Comparison of ENCODE assay signal across 8 mouse cellular contexts in genomic region chr10:59701805-59702204, GRCm38 (mm10). TPM values are rescaled to one million over a fixed set of nuclear protein-coding genes. Genes with fewer than 3 reads are reported as not detected.
DNase-seq lines count a peak whose midpoint lies in the region; ATAC-seq and TF ChIP-seq lines count a peak whose summit lies in the region.

No protein-coding gene starts in this region.

- no peak for DNase-seq in heart, adult 2 months
- DNase-seq in heart, adult 8-10 months (ENCODE audit: low spot score) = no peak
- no peak for DNase-seq in CH12.LX (ENCODE audit: extremely low read depth)
- DNase-seq in liver, postnatal 0 days = no peak
- DNase-seq in cerebellum, adult 9-11 months = no peak
- no peak for DNase-seq in layer of hippocampus, postnatal 14 days (ENCODE audit: low spot score in 2 of 2)
- no peak for DNase-seq in ovary, postnatal 36 days (ENCODE audit: low spot score)

- no peak for TF ChIP-seq EP300 in heart, adult 2 months (IDR thresholded peaks at IDR 0.05; ENCODE audit: insufficient read depth, low read depth, low read length)
- no peak for TF ChIP-seq EP300 in CH12.LX (IDR thresholded peaks at IDR 0.05; ENCODE audit: low read length)
- TF ChIP-seq EP300 in liver, postnatal 0 days (IDR thresholded peaks at IDR 0.05; ENCODE audit: low read depth) = no peak

- in situ Hi-C loops in CH12.LX (cut with MboI; ENCODE audit: low pct_ligation_motif_present, low pct_unique_long_range_greater_than_20kb, low sequenced_read_pairs) = no loop called here

- WGBS in heart, adult 2 months = 35% methylated on average over 5 of the region's 5 CpGs
- 50% methylated on average over 5 of the region's 5 CpGs for WGBS in forebrain, embryonic 16.5 days
- 37% methylated on average over 5 of the region's 5 CpGs for WGBS in liver, postnatal 0 days (ENCODE audit: insufficient replicate concordance)

- peaks cover 2% of the 10 kb centered on the region for H3K9me3 ChIP-seq in CH12.LX (replicated peaks; ENCODE audit: low read length)
- H3K9me3 ChIP-seq in forebrain, embryonic 16.5 days (ENCODE audit: control insufficient read depth, low read length) = no peaks in the 10 kb centered on the region
- no peaks in the 10 kb centered on the region for H3K9me3 ChIP-seq in liver, postnatal 0 days (ENCODE audit: low read length)

- no peak for TF ChIP-seq CTCF in heart, adult 2 months (IDR thresholded peaks at IDR 0.05)
- no peak for TF ChIP-seq CTCF in CH12.LX (conservative IDR thresholded peaks at IDR 0.05 in 1 of 2, IDR thresholded peaks at IDR 0.05 in 1 of 2; ENCODE audit: low read depth in 2 of 2, low read length in 2 of 2)
- no peak for TF ChIP-seq CTCF in liver, postnatal 0 days (IDR thresholded peaks at IDR 0.05; ENCODE audit: low read depth)

- intact Hi-C loops in heart, adult 2 months (cut with DNase I) = loop anchor here (2.0 to 10.0 kb wide), 3 partner anchors 85 to 377 kb away; partner anchors contain the start of genes Dnajb12, Gm10322, Mcu and P4ha1

- ATAC-seq in forebrain, embryonic 16.5 days = no peak
- no peak for ATAC-seq in liver, postnatal 0 days

- peaks cover 3% of the 10 kb centered on the region for H3K36me3 ChIP-seq in heart, adult 2 months (ENCODE audit: control insufficient read depth, insufficient read depth, low read length)
- no peaks in the 10 kb centered on the region for H3K36me3 ChIP-seq in CH12.LX (replicated peaks in 1 of 2; ENCODE audit: control insufficient read depth in 1 of 2, insufficient read depth in 1 of 2, low read length in 1 of 2)
- no peaks in the 10 kb centered on the region for H3K36me3 ChIP-seq in forebrain, embryonic 16.5 days (ENCODE audit: control insufficient read depth, insufficient read depth)
- H3K36me3 ChIP-seq in liver, postnatal 0 days (replicated peaks; ENCODE audit: insufficient read depth, low read length) = no peaks in the 10 kb centered on the region

- TF ChIP-seq RAD21 in CH12.LX (IDR thresholded peaks at IDR 0.05; ENCODE audit: low read depth, low read length) = no peak

- H3K4me1 ChIP-seq in heart, adult 2 months (ENCODE audit: control insufficient read depth, insufficient read depth, low read length) = no peaks in the 10 kb centered on the region; the same call in 1 of the 2 replicates
- peaks cover 6 to 16% of the 10 kb centered on the region in 2 experiments; a peak in 3 of 4 replicates for H3K4me1 ChIP-seq in CH12.LX (ENCODE audit: control insufficient read depth in 1 of 2, insufficient read depth in 2 of 2)
- peaks cover 8% of the 10 kb centered on the region for H3K4me1 ChIP-seq in forebrain, embryonic 16.5 days (replicated peaks; ENCODE audit: control insufficient read depth, insufficient read depth, low read length)
- H3K4me1 ChIP-seq in liver, postnatal 0 days (ENCODE audit: insufficient read depth) = peaks cover 11% of the 10 kb centered on the region

- H3K27ac ChIP-seq in heart, adult 2 months = no peak overlapping the region
- H3K27ac ChIP-seq in CH12.LX (ENCODE audit: insufficient read depth, low read depth) = no peak overlapping the region
- H3K27ac ChIP-seq in forebrain, embryonic 16.5 days (ENCODE audit: low read length) = no peak overlapping the region
- no peak overlapping the region for H3K27ac ChIP-seq in liver, postnatal 0 days (ENCODE audit: low read depth)

- H3K9ac ChIP-seq in heart, adult 2 months (ENCODE audit: low read depth, low read length) = no peak overlapping the region
- no peak overlapping the region; the same call in 1 of the 2 replicates for H3K9ac ChIP-seq in CH12.LX (ENCODE audit: insufficient read depth, low read depth)
- H3K9ac ChIP-seq in forebrain, embryonic 16.5 days (replicated peaks; ENCODE audit: low read depth, low read length) = no peak overlapping the region
- H3K9ac ChIP-seq in liver, postnatal 0 days (replicated peaks) = no peak overlapping the region

- H3K4me2 ChIP-seq in CH12.LX (ENCODE audit: insufficient read depth, low read depth, poor library complexity, severe bottlenecking) = peak overlapping the region; percentile 69
- peak overlapping the region; percentile 86 for H3K4me2 ChIP-seq in forebrain, embryonic 16.5 days (ENCODE audit: low read length)
- peak overlapping the region; percentile 83 for H3K4me2 ChIP-seq in liver, postnatal 0 days (ENCODE audit: low read depth, low read length)

- H3K27me3 ChIP-seq in heart, adult 2 months (ENCODE audit: control insufficient read depth, insufficient read depth, low read length) = no peaks in the 10 kb centered on the region
- no peaks in the 10 kb centered on the region for H3K27me3 ChIP-seq in CH12.LX (replicated peaks)
- H3K27me3 ChIP-seq in forebrain, embryonic 16.5 days (replicated peaks; ENCODE audit: control insufficient read depth, insufficient read depth, low read length) = no peaks in the 10 kb centered on the region
- no peaks in the 10 kb centered on the region for H3K27me3 ChIP-seq in liver, postnatal 0 days (ENCODE audit: insufficient read depth, low read length)

- dilution Hi-C loops in CH12.LX (cut with MboI; ENCODE audit: extremely low pct_ligation_motif_present, extremely low pct_unique_long_range_greater_than_20kb, low sequenced_read_pairs) = no loop called here

- no peak for TF ChIP-seq POLR2A in heart, adult 2 months (IDR thresholded peaks at IDR 0.05; ENCODE audit: insufficient read depth, low read depth, low read length)
- TF ChIP-seq POLR2A in CH12.LX (IDR thresholded peaks at IDR 0.05; ENCODE audit: low read depth, low read length) = no peak

- H3K79me2 ChIP-seq in heart, adult 2 months (replicated peaks; ENCODE audit: control insufficient read depth, insufficient read depth, low read length) = no peaks in the 10 kb centered on the region
- peaks cover 4% of the 10 kb centered on the region for H3K79me2 ChIP-seq in CH12.LX (replicated peaks; ENCODE audit: control insufficient read depth, extremely low read depth, insufficient read depth, poor library complexity, severe bottlenecking)

- peak overlapping the region; percentile 85 for H3K4me3 ChIP-seq in heart, adult 2 months
- peak overlapping the region in 2 of 3 experiments; percentile 34 to 35 for H3K4me3 ChIP-seq in CH12.LX (replicated peaks in 1 of 3; ENCODE audit: low read depth in 2 of 3, low read length in 2 of 3, poor library complexity in 1 of 3)
- H3K4me3 ChIP-seq in forebrain, embryonic 16.5 days (replicated peaks; ENCODE audit: low read length) = peak overlapping the region; percentile 85
- peak overlapping the region; percentile 84 for H3K4me3 ChIP-seq in liver, postnatal 0 days (ENCODE audit: low read depth, low read length)

TF ChIP-seq in CH12.LX, 34 proteins besides CTCF, POLR2A, EP300 and RAD21:
- TF ChIP-seq MEF2A (IDR thresholded peaks at IDR 0.05; ENCODE audit: borderline replicate concordance, low read depth, low read length) (no peak), NELFE (IDR thresholded peaks at IDR 0.05; ENCODE audit: low read depth, low read length) (no peak), SIN3A (IDR thresholded peaks at IDR 0.05; ENCODE audit: low read length) (no peak), RCOR1 (conservative IDR thresholded peaks at IDR 0.05; ENCODE audit: low read depth, low read length) (no peak), BHLHE40 (IDR thresholded peaks at IDR 0.05; ENCODE audit: low read depth, low read length) (no peak), UBTF (IDR thresholded peaks at IDR 0.05; ENCODE audit: low read depth, low read length) (no peak), JUND (conservative IDR thresholded peaks at IDR 0.05; ENCODE audit: low read depth, low read length) (no peak), JUN (IDR thresholded peaks at IDR 0.05; ENCODE audit: insufficient read depth, low read depth, low read length) (no peak)

RNA-seq across cellular contexts. Expression of gene Micu1, which starts 0.5 kb away (rescaled TPM):
- total RNA-seq in heart, adult 2 months (2021) = 10 to 100 TPM; 17.6 to 19.7 TPM
- polyA plus RNA-seq in heart, adult 2 months (2012; rRNA removed) = 14.1 and 24.1 TPM in 2 replicates
- 10 to 100 TPM; 20.9 to 27.4 (median 22.2) TPM for total RNA-seq in heart, adult 8-10 months (2022)
- 20.4 and 29.3 TPM in 2 replicates for total RNA-seq in CH12.LX (2012; rRNA removed)
- total RNA-seq in CH12.LX (2014; rRNA removed) = 23.1 and 25.3 TPM in 2 replicates
- polyA plus RNA-seq in CH12.LX (2012; ENCODE audit: insufficient read length, low read depth) = 37.1 and 43.1 TPM in 2 replicates
- polyA plus RNA-seq in forebrain, embryonic 16.5 days (2015; fragmentation: Nextera tagmentation; extraction: Ambion mirVana) = 76.0 and 76.4 TPM in 2 replicates
- polyA plus RNA-seq in liver, postnatal 0 days (2015; fragmentation: Nextera tagmentation; extraction: Ambion mirVana) = 24.8 and 26.4 TPM in 2 replicates
- total RNA-seq in layer of hippocampus, postnatal 14 days (2021) = 10 to 100 TPM; 79.9 to 96.0 TPM

Comparison
In these comparisons a context has a peak if more than half of its experiments do, and no peak if none do; other contexts are left out.
1. H3K4me3 ChIP-seq: peak in every context shown above with its lines; median percentile 85 in heart, adult 2 months; 85 in forebrain, embryonic 16.5 days; 84 in liver, postnatal 0 days; 34 in CH12.LX.